Mouse (Mus musculus) thymus, postnatal 4 days (tissue): Measurements from ENCODE around the gene Sema5b.
A peak's percentile ranks its signal among the peaks of the same experiment; 100 is the strongest.

Experiments used
- DNase-seq: peaks from one replicate; pipeline ENCODE4 v3.0.0; 2021

The Sema5b gene

GRCm38 (mm10) chr16:35596241-35596640 lies 55.3 kb downstream of the Sema5b start:
- DNase-seq = no peak

GRCm38 (mm10) chr16:35596661-35597350 lies 55.9 kb downstream of the Sema5b start:
- DNase-seq = no peak

DNA sequence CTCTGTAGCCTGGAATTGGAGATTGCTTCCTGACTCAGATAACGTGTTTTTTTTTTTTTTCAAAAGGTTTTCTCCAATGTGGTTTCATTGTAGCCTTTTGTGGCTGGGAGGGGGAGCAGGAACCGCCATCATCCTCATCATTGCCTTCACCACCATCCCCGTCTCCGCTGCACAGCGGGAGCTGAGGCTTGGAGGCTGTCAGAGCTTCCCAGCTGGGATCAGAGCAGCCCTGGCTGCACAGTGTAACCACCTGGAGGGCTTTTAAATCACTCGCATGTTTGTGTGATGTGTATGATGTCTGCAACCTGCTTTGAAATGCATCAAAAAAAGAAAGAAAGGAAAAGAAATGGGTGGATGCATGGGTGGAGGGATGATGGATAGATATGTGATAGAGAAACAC lies 57.0 kb downstream of the Sema5b start:
- DNase-seq = no peak

DNA sequence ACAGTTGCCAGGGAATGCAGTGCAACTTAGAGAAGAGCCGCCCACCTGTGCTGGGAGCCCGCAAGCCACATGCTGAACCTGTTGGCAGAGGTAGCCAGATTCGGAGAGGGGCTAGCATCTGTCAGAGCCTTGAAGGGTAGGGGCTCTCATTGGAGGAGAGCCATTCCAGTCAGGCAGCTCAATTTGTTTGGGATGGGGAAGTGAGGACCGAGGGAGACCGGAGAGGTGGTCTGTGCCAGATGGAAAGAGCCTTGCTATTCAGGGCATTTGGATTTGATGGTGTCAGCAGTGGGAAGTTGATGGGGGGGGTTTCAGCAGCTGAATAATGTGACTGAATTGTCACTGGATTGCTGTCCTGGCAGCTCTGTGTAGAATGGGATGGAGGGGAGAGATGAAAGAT lies 57.9 kb downstream of the Sema5b start:
- no peak for DNase-seq

- DNase-seq = no peak
Observed at GRCm38 (mm10) chr16:35600282-35600681, 59.3 kb downstream of the Sema5b start.

GRCm38 (mm10) chr16:35601426-35601825 lies 60.5 kb downstream of the Sema5b start:
- DNase-seq = no peak

- no peak for DNase-seq
Observed at GRCm38 (mm10) chr16:35602529-35602928, 61.6 kb downstream of the Sema5b start.

- no peak for DNase-seq
Observed at GRCm38 (mm10) chr16:35603729-35604522, 63.0 kb downstream of the Sema5b start.

- no peak for DNase-seq
Observed at GRCm38 (mm10) chr16:35607250-35607649, 66.3 kb downstream of the Sema5b start.

DNA sequence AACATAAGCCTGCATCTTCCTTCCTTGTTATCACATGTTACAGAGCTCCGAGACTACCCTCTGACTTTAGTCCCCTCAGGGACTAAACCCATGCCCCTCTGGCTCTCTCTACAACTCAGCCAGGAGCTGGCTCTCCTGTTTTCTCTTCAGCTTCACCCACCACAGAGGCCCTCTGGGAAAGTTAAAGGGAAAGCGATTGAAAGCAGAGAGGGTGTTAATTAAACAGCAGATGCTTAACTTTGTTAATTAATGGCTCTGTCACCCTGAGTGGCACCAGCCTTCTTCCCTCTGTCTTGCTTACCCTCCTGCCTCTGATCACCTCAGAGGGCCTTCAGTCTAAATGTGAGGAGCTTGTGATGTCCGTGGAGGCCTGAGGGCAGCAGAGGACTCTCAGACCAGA lies 67.3 kb downstream of the Sema5b start:
- DNase-seq = no peak

- DNase-seq = no peak
Observed at GRCm38 (mm10) chr16:35609561-35609960, 68.6 kb downstream of the Sema5b start.

- DNase-seq = no peak
Observed at GRCm38 (mm10) chr16:35613851-35614804, 73.2 kb downstream of the Sema5b start.

- no peak for DNase-seq
Observed at GRCm38 (mm10) chr16:35617732-35618131, 76.8 kb downstream of the Sema5b start.

DNA sequence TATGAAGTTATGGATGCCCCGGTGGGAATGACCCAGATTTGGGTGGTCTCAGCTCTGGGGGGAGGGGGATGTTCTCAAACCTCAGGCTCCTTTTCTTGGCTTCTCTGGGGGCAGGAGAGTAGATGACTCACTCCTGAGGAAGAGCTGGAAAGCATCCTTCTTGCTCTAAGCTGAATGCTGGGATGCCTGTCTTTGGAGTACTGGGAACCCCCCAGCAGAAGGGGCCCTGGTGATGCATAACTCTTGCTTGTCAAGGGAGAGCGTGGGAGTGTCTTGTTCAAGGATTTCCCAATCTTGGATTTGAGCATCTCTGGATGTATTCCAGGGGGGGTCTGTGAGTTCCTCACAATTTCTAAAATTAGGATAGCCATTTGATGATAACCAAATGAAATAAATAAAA lies 82.1 kb downstream of the Sema5b start:
- DNase-seq = no peak

DNA sequence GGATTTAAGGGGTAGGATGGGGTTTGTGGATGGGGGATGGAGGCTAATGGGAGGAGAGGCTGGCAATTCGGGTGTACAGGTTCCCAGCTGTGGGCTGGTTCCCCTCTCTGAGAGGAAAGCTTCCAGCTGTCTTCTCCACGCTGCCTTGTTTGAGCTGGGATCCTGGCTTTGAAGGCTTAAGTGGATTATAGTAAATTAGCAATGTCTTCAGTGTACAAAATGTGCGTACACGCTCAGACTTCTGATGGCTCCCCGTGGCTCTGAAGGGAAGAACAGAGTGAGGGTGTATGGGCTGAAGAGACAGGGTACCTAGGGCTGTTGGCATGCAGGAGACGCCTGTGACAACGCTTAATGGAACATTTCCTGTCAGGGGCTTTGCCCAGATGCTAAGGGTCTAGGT lies 83.0 kb downstream of the Sema5b start:
- DNase-seq = no peak

DNA sequence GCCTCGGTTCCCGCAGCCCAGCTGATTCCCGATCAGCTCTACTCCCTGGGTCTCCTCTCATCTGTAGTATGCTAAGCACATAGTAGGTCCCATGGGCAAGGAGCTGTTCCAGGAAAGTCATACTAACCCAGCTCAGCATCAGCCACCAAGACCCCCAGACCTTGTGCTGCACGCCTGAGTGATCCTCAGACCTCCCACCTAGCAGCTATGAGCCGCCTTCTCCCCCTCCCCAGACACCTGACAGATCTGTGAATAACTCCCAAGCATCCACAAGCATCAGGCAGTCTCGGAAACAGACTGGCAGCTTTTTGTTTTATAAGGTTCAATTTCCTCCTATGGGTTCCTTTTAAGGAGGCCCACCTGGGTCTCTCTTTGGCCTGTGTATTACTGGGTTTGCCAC lies 83.9 kb downstream of the Sema5b start:
- no peak for DNase-seq

GRCm38 (mm10) chr16:35625286-35626020 lies 84.5 kb downstream of the Sema5b start:
- no peak for DNase-seq

DNA sequence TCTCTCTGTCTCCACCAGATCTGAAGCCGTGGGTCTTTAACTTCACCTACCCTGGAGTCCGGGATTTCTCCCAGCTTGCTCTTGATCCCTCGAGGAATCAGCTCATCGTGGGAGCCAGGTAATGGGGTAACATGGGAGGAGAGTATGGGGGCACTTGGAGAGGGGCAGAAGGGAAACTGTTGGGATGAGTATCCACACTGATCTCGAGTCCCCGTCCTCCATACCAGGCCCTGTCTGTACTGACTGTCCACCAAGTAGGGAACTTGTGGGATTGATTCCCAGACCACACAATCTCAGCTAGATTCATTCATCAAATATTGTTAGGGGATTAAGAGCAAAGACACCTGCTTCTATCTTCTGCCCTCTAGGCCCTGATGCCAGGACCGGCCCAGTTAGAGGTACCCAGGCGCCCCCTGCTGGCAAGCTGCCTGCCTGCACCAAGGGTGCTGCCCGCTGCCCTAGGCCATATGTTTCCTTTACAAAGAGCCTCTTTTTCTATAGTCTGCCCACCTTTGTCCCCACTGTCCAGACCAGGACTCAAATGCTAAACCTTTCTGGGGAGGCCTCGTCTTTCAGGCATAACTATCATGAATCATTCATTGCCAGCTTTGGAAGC lies 87.2 kb downstream of the Sema5b start:
- DNase-seq = peak; percentile 90

DNA sequence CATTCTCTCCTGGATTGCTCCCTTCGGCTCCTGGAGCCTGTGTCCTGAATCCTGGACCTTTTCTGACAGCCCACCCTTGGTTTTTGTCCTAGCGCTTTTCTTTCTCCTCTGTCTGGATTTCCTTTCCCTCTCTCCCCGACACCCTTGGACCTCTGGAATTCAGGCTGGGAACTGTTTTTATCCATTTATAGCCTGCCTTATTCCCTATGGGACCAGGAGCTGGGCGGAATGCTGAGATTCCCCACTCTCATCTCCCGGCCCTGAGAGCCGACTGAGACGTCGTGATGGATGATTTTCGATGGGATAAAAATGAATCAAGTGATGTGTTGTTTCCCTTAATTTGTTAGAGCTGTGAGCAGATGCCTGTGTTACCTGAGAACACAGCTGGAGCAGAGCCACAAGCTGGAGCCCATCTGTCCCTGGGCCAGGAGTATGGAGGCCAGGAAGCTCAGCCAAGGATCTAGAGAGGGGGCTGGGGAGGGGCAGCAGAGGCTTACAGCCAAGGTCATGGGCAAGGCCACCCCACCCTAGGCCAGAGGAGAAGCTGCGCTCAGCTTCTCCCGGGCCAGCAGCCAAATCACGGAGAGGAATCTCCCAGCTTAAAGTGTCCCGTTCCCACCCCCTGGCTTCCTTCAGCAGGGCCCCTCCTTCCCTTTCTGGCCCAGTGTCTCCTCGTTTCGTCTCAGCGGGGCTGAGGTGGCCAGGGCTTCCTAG lies 89.7 kb downstream of the Sema5b start:
- DNase-seq = no peak

GRCm38 (mm10) chr16:35633058-35633457 lies 92.1 kb downstream of the Sema5b start:
- no peak for DNase-seq

GRCm38 (mm10) chr16:35634971-35635370 lies 94.0 kb downstream of the Sema5b start:
- no peak for DNase-seq
